Mouse (Mus musculus): Measurements from ENCODE around the gene Nr6a1. TPM values are rescaled to one million over a fixed set of nuclear protein-coding genes. Genes with fewer than 3 reads are reported as not detected.
A peak's percentile ranks its signal among the peaks of the same experiment; 100 is the strongest.

Nr6a1 gene
- polyA plus RNA-seq, 1 experiment from 2014 or later, result 1.5 TPM

DNA sequence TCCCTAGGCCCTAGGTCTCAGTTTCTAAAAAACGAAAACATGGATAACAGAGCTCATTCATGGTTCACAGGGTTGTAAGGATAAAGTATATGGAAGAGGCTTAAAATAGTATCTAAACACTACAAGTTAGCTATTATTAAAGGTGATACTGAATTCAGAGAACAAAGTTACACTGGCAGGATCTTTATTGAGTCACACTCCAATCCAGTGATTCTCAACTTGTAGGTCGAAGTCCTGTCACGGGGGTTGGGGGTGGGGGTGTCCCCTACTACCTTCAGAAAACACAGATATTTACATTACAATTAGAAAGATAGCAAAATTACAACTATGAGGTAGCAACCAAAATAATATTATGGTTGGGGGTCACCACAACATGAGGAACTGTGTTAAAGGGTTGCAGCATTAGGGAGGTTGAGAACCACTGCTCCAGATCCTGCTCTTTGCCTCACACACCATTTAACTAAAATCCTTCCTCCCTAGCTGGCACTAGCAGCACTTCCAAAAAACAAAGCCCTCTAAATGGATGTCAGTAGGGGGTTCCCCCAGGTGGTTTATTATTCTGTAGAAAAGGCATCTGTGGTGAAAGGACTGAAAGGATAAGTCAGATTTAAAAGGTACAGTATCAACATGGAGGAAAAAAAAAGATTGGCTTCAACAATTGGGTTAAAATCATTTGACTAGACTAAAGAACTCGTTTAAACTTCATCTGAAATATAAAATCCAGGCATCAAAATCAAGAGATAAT, 10.4 kb downstream of the Nr6a1 start:
- H3K27ac ChIP-seq, result no peak overlapping the region
- ATAC-seq (ENCODE audit: insufficient read depth, low FRiP score, low read depth), result no peak
- no peak overlapping the region for H3K4me3 ChIP-seq (replicated peaks)
- H3K27me3 ChIP-seq (replicated peaks), result no peaks in the 10 kb centered on the region
- no peaks in the 10 kb centered on the region for H3K9me3 ChIP-seq
- WGBS, result 48% methylated on average over 4 of the region's 4 CpGs
- H3K4me1 ChIP-seq, result no peaks in the 10 kb centered on the region; the same call in 1 of the 2 replicates
- no peak overlapping the region for H3K9ac ChIP-seq
- no peak overlapping the region for H3K4me2 ChIP-seq
- no peaks in the 10 kb centered on the region for H3K36me3 ChIP-seq

DNA sequence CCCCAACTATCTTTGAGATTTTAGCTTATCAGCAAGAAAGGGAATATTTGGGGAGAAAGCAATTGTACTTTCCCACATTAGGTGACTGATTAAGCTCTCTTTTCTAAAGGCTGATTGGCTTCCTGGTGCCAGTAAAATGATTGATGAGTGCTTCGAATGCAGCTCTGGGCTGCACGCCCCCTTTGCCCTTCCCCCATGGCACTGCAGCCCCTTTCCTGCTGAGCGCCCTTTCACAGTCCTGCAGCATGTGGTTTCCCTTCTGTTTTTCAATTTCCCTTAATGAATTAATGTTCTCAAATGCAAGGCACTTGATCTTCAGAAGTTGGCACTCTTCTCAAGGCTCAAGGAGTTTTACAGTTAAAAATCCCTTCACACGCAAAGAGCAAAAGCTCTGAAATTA, 12.5 kb downstream of the Nr6a1 start:
- WGBS, result 32% methylated on average over 4 of the region's 4 CpGs
- ATAC-seq (ENCODE audit: insufficient read depth, low FRiP score, low read depth), result no peak
- H3K4me2 ChIP-seq, result no peak overlapping the region
- H3K4me1 ChIP-seq, result no peaks in the 10 kb centered on the region; the same call in 1 of the 2 replicates
- no peaks in the 10 kb centered on the region for H3K9me3 ChIP-seq
- H3K27ac ChIP-seq, result no peak overlapping the region
- no peaks in the 10 kb centered on the region for H3K27me3 ChIP-seq (replicated peaks)
- no peak overlapping the region for H3K9ac ChIP-seq
- no peak overlapping the region for H3K4me3 ChIP-seq (replicated peaks)
- H3K36me3 ChIP-seq, result no peaks in the 10 kb centered on the region

DNA sequence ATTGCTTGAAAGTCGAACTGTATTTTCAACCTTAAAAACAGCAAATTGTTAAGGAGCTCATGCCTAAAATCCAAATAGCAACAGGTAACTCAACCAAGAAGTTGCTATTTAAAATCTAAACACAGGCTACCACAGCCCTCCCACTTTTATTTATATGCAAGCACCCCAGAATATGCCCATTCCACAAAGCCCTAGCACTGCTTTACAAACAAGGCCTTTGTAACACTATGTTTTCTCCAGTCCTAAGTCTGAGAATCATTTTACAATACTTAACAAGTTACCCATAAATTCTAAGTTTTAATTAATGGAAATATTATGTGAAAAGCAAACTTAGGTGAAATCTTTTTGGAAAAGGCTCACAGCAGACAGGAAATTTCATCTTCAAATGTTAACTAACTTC, 13.0 kb downstream of the Nr6a1 start:
- no peaks in the 10 kb centered on the region for H3K36me3 ChIP-seq
- no peak overlapping the region for H3K4me3 ChIP-seq (replicated peaks)
- H3K27me3 ChIP-seq (replicated peaks), result no peaks in the 10 kb centered on the region
- no peak overlapping the region for H3K27ac ChIP-seq
- 53% methylated on average over 1 of the region's 1 CpGs for WGBS
- H3K4me2 ChIP-seq, result no peak overlapping the region
- no peaks in the 10 kb centered on the region for H3K9me3 ChIP-seq
- H3K4me1 ChIP-seq, result no peaks in the 10 kb centered on the region; the same call in 1 of the 2 replicates
- ATAC-seq (ENCODE audit: insufficient read depth, low FRiP score, low read depth), result no peak
- H3K9ac ChIP-seq, result no peak overlapping the region

DNA sequence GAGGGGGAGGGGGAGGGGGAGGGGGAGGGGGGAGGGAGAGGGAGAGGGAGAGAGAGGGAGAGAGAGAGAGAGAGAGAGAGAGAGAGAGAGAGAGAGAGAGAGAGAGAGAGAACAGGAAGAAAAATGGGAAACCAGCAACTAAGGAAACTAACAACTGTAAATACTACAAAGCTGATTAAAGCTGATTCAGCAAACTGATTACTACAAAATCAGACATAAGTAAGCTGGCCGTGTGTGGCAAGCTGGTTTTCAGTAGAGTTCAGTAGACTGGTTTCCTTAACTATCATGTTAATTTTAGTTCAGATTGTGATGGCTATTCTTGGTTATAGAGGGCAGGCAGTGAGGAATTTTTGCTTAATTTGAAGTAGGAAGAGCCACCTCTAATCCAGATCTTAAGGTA, 18.9 kb downstream of the Nr6a1 start:
- no peaks in the 10 kb centered on the region for H3K36me3 ChIP-seq
- H3K27ac ChIP-seq, result no peak overlapping the region
- H3K9ac ChIP-seq, result no peak overlapping the region
- H3K9me3 ChIP-seq, result no peaks in the 10 kb centered on the region
- WGBS, result 47% methylated on average over 1 of the region's 1 CpGs
- no peak overlapping the region for H3K4me3 ChIP-seq (replicated peaks)
- no peak for ATAC-seq (ENCODE audit: insufficient read depth, low FRiP score, low read depth)
- H3K4me1 ChIP-seq, result no peaks in the 10 kb centered on the region
- H3K4me2 ChIP-seq, result no peak overlapping the region
- H3K27me3 ChIP-seq (replicated peaks), result no peaks in the 10 kb centered on the region

DNA sequence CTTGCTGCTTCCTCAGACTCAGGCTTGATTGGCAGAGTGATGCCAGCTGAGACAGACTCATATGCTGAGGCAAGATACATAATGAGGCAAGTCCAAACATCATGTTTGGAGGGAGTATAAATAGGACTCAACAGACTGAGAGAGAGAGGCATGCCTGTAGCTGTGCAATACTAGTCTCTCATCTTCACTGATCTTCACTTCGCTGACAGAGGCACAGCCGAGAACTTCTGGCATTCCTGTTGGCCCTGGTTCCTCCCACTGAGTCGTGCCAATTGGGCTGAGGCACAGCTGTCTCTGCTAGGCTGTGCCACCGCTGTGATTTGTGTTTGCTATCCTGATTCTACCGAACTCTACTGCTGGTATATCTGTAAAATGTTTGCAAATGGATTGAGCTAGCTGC, 21.4 kb downstream of the Nr6a1 start:
- no peak overlapping the region for H3K9ac ChIP-seq
- H3K4me2 ChIP-seq, result no peak overlapping the region
- no peak overlapping the region for H3K4me3 ChIP-seq (replicated peaks)
- no peaks in the 10 kb centered on the region for H3K27me3 ChIP-seq (replicated peaks)
- no peaks in the 10 kb centered on the region for H3K9me3 ChIP-seq
- H3K36me3 ChIP-seq, result no peaks in the 10 kb centered on the region
- WGBS, result 60% methylated on average over 5 of the region's 5 CpGs
- ATAC-seq (ENCODE audit: insufficient read depth, low FRiP score, low read depth), result no peak
- H3K27ac ChIP-seq, result no peak overlapping the region
- H3K4me1 ChIP-seq, result no peaks in the 10 kb centered on the region

DNA sequence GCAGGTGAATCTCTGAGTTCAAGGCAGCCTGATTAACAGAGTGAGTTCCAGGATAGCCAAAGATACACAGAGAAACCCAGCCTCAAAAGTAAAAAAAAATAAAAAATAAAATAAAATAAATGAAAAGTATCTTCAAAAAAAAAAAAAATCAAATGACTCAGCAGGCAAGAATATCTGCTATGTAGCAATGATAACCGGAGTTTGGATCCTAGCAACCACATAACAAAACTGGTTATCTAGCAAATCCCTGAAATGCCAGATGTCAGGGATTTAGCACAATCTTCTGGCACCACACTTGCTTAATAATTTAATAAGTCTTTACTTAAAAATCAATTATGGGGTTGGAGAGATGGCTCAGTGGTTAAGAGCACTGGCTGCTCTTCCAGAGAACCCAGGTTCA, 23.2 kb downstream of the Nr6a1 start:
- no peak overlapping the region for H3K4me2 ChIP-seq
- ATAC-seq (ENCODE audit: insufficient read depth, low FRiP score, low read depth), result no peak
- 82% methylated on average over 1 of the region's 1 CpGs for WGBS
- no peak overlapping the region for H3K27ac ChIP-seq
- no peaks in the 10 kb centered on the region for H3K4me1 ChIP-seq
- no peaks in the 10 kb centered on the region for H3K27me3 ChIP-seq (replicated peaks)
- H3K4me3 ChIP-seq (replicated peaks), result no peak overlapping the region
- H3K9me3 ChIP-seq, result no peaks in the 10 kb centered on the region
- no peaks in the 10 kb centered on the region for H3K36me3 ChIP-seq
- no peak overlapping the region for H3K9ac ChIP-seq

DNA sequence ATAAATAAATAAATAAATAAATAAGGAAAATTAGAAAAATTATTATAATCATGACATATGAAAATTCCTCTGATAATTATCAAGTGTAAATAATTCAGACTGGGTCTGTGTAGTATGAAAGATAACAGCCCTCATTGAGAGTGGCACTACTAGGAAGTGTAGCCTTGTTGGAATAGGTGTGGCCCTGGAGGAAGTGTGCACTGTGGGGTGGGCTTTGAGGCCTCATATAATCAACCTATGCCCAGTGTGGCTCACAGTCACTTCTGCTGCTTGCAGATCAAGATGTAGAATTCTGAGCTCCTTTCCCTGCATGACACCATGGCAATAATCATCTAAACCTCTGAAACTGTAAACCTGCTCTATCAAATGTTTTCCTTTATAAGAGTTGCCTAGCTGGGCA, 24.6 kb downstream of the Nr6a1 start:
- H3K9me3 ChIP-seq, result no peaks in the 10 kb centered on the region
- ATAC-seq (ENCODE audit: insufficient read depth, low FRiP score, low read depth), result no peak
- no peaks in the 10 kb centered on the region for H3K4me1 ChIP-seq

DNA sequence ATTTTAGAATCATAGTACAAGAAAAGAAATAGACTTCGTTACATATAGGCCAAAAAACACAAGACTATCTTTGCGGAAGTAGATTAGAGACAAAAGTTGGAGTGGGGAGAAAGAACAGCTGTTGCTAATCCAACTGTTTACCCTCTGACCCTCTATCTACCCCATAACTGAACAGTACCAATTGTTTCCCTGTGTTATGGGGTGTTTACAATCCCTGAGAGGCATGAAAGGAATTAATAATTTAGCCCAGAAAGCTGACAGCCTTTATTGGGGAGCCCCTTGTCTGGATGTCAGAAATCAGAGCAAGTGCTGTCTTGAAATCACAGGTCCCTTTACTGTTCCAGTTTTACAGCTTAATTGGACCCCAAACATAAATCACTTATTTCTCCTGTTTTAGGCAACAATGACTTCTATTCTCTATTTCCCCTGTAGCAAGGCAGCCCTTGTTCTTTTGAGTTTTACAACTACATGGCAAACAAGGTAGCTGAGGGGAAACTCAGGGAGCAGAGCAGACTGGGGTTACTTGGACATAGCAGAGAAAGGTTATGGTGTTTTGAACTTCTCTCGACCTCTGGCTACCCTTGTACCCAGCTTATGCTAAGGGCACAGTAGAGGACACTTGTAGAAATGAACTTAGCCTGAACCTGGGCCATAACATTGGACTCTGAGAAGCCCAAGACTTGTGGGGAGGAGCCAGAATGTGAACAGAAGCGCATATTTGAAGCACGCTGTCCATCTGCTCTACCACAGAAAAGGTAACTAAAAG, 46.4 kb downstream of the Nr6a1 start:
- peak overlapping the region; percentile 16; the same call in 1 of the 2 replicates for H3K27ac ChIP-seq
- H3K4me2 ChIP-seq, result no peak overlapping the region
- H3K9me3 ChIP-seq, result no peaks in the 10 kb centered on the region
- H3K9ac ChIP-seq, result no peak overlapping the region
- no peaks in the 10 kb centered on the region for H3K27me3 ChIP-seq (replicated peaks)
- H3K4me3 ChIP-seq (replicated peaks), result no peak overlapping the region
- H3K36me3 ChIP-seq, result no peaks in the 10 kb centered on the region
- H3K4me1 ChIP-seq, result no peaks in the 10 kb centered on the region
- WGBS, result 66% methylated on average over 5 of the region's 5 CpGs
- no peak for ATAC-seq (ENCODE audit: insufficient read depth, low FRiP score, low read depth)

More for the DNA sequence above, 24.6 kb downstream of the Nr6a1 start:
- Histone ChIP-seq H3K4me2 (no peak overlapping the region), H3K36me3 (no peaks in the 10 kb centered on the region), H3K9ac (no peak overlapping the region), H3K27ac (no peak overlapping the region), H3K27me3 (replicated peaks) (no peaks in the 10 kb centered on the region), H3K4me3 (replicated peaks) (no peak overlapping the region)

DNA sequence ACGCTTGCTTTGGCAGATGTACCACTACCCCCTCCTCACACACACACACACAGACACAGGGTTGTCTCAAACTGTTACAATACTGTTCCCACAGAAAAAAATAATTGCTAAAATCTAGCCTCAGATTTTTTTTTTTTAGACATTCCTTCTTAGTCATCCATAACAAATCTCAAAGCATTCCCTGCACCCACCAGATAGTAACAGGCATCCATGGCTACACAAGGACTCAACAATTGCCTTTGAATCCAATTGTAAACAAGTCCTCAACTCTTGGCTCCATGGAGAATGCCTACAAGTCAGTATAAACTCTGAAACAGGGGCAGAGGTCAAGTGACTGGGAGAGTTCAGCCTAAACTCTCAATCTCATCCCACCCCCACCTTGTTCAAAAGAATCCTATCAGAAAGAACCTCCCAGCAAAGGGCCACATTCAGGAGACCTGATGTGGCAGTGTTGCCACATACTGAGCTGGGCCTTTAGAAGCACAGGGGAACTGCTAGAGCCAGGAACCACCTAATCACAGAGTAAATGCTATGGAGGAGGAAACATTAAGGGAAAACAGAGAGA, 52.9 kb downstream of the Nr6a1 start:
- Histone ChIP-seq H3K27me3 (replicated peaks) (no peaks in the 10 kb centered on the region), H3K9ac (no peak overlapping the region), H3K4me3 (replicated peaks) (no peak overlapping the region), H3K36me3 (no peaks in the 10 kb centered on the region), H3K27ac (no peak overlapping the region), H3K9me3 (no peaks in the 10 kb centered on the region), H3K4me2 (no peak overlapping the region), H3K4me1 (no peaks in the 10 kb centered on the region)
- no peak for ATAC-seq (ENCODE audit: insufficient read depth, low FRiP score, low read depth)
- WGBS, result 61% methylated on average over 1 of the region's 1 CpGs

DNA sequence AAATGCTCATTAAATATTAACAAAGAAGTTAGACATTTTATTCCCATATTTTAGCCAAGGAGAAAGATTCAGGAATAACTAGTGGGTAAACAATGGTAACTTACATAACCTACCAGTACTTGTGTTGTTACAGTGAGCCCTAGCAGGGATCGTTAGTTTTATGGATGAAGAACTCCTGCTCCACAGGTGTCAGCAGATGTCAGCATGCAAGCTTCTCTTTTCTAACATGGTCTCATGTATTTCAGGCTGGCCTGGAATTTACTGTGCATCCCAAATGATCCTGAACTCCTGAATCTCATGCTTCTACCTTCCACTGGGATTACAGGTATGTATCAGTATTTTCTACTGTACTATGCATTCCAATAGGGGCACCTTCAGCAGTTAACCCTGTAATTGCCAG, 54.8 kb downstream of the Nr6a1 start:
- no peaks in the 10 kb centered on the region for H3K27me3 ChIP-seq (replicated peaks)
- no peak for ATAC-seq (ENCODE audit: insufficient read depth, low FRiP score, low read depth)
- no peaks in the 10 kb centered on the region for H3K4me1 ChIP-seq
- H3K36me3 ChIP-seq, result no peaks in the 10 kb centered on the region
- no peak overlapping the region for H3K4me3 ChIP-seq (replicated peaks)
- H3K4me2 ChIP-seq, result no peak overlapping the region
- H3K9me3 ChIP-seq, result no peaks in the 10 kb centered on the region
- 38% methylated on average over 1 of the region's 1 CpGs for WGBS
- no peak overlapping the region for H3K27ac ChIP-seq
- H3K9ac ChIP-seq, result no peak overlapping the region

DNA sequence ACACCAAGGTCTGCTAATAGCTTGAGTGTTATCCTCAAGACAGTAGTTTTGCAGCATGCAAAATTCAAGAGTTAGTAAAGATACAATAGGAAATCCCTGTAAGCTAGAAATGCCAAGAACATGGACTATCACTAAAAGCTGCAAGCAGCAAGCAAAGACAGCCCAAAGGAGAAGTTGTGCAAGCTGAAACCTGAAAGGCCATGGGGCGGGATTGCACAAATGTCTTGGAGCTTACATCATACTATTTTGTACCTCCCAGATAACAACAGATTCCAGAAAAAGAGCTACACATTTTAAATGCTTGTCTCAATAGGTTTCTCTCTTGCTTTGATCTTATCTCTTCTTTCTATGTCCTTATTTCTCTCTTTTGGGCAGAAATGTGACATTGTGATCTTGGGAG, 60.8 kb downstream of the Nr6a1 start:
- Histone ChIP-seq H3K27ac (no peak overlapping the region), H3K4me2 (no peak overlapping the region), H3K27me3 (replicated peaks) (no peaks in the 10 kb centered on the region), H3K9ac (no peak overlapping the region), H3K9me3 (no peaks in the 10 kb centered on the region), H3K4me1 (no peaks in the 10 kb centered on the region), H3K36me3 (no peaks in the 10 kb centered on the region), H3K4me3 (replicated peaks) (no peak overlapping the region)
- WGBS, result 70% methylated on average over 1 of the region's 1 CpGs
- no peak for ATAC-seq (ENCODE audit: insufficient read depth, low FRiP score, low read depth)

DNA sequence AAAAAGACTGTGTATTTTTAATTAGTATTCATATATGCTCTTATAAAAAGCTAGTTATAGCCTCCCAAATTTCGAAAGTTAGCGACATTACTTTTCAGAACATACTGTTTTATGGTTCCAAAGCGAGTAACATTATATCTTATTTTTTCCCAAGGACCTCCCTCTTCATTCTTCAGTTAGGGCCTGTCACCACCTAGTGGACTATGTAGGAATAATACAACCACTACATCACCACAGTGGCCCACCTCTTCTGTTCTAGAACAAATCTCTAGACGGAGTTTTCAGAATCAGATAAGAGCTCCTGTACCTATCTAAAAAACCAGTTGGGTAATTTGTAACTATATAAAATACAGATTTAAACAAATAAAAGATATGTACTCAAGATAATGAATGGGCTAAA, 63.5 kb downstream of the Nr6a1 start:
- Histone ChIP-seq H3K4me1 (no peaks in the 10 kb centered on the region), H3K36me3 (no peaks in the 10 kb centered on the region), H3K9ac (no peak overlapping the region), H3K27ac (no peak overlapping the region), H3K4me2 (no peak overlapping the region), H3K9me3 (no peaks in the 10 kb centered on the region), H3K27me3 (replicated peaks) (no peaks in the 10 kb centered on the region), H3K4me3 (replicated peaks) (no peak overlapping the region)
- ATAC-seq (ENCODE audit: insufficient read depth, low FRiP score, low read depth), result no peak
- WGBS, result 51% methylated on average over 4 of the region's 4 CpGs

Data from stomach, embryonic 15.5 days (tissue).